Comparison of ENCODE assay signal across 1 mouse cellular context in genomic region chr4:141259413-141259812, GRCm38 (mm10).
TF ChIP-seq lines count a peak whose summit lies in the region.

No protein-coding gene starts in this region.

TF ChIP-seq in C2C12, 6 proteins besides CTCF, POLR2A, EP300 and RAD21 (continued from another document):
- no peak for TF ChIP-seq MYOG (IDR thresholded peaks at IDR 0.05; ENCODE audit: control insufficient read depth, extremely low read depth, insufficient read length)
- peak; percentile 92 for TF ChIP-seq USF1 (IDR thresholded peaks at IDR 0.05; ENCODE audit: low read depth)
- no peak for TF ChIP-seq MYOD1 (IDR thresholded peaks at IDR 0.05; ENCODE audit: control insufficient read depth, insufficient read length, low read depth)
TF ChIP-seq in C2C12: peak in this region for 2.
